Mouse (Mus musculus) liver, postnatal 0 days (tissue): Measurements from ENCODE around the gene Rrad. TPM values are rescaled to one million over a fixed set of nuclear protein-coding genes. Genes with fewer than 3 reads are reported as not detected.
A peak's percentile ranks its signal among the peaks of the same experiment; 100 is the strongest.

Experiments
- ATAC-seq: fragments of 200-750 bp; cut with Nextera tagmentation; 2 replicates; pipeline ENCODE4 v1.8.0; 2017; ENCODE audit warnings: mild to moderate bottlenecking, moderate library complexity
- DNase-seq: peaks from one replicate; pipeline ENCODE4 v3.0.0-alpha.2; 2016
- H3K27ac ChIP-seq: fragments of 300-500 bp; sonication (generic); 2 replicates; pipeline ENCODE4 v1.5.1; 2014; ENCODE audit warnings: antibody characterized with exemption, moderate library complexity, mild to moderate bottlenecking, low read depth
- H3K27me3 ChIP-seq: fragments of 300-500 bp; sonication (generic); 2 replicates; pipeline ENCODE4 v1.6.1; 2014; ENCODE audit warnings: low read length, control low read depth, mixed read lengths; ENCODE audit not compliant: insufficient read depth
- H3K36me3 ChIP-seq: fragments of 300-500 bp; sonication (generic); replicated peaks from 2 replicates; pipeline ENCODE4 v1.6.1; 2014; ENCODE audit warnings: mild to moderate bottlenecking, control low read depth, low read length, moderate library complexity, mixed read lengths; ENCODE audit not compliant: insufficient read depth
- H3K4me1 ChIP-seq: fragments of 300-500 bp; sonication (generic); 2 replicates; pipeline ENCODE4 v1.6.1; 2014; ENCODE audit warnings: antibody characterized with exemption, mild to moderate bottlenecking, control low read depth; ENCODE audit not compliant: insufficient read depth
- H3K4me2 ChIP-seq: fragments of 300-500 bp; sonication (generic); 2 replicates; pipeline ENCODE4 v1.6.1; 2014; ENCODE audit warnings: low read depth, mild to moderate bottlenecking, low read length, moderate library complexity, mixed read lengths
- H3K4me3 ChIP-seq: fragments of 300-500 bp; sonication (generic); 2 replicates; pipeline ENCODE4 v1.5.1; 2014; ENCODE audit warnings: low read depth, low read length
- H3K9ac ChIP-seq: fragments of 300-500 bp; sonication (generic); replicated peaks from 2 replicates; pipeline ENCODE4 v1.6.1; 2014; ENCODE audit warnings: mild to moderate bottlenecking, moderate library complexity
- H3K9me3 ChIP-seq: fragments of 300-500 bp; sonication (generic); 2 replicates; pipeline ENCODE4 v1.6.1; 2016; ENCODE audit warnings: mild to moderate bottlenecking, control low read depth, low read length, mixed read lengths
- CTCF ChIP-seq: sonication (generic); IDR thresholded peaks from 2 replicates; pipeline ENCODE4 v1.5.1; 2016; ENCODE audit warnings: antibody characterized with exemption, low read depth
- EP300 ChIP-seq: IDR thresholded peaks from 2 replicates; pipeline ENCODE4 v1.6.1; 2016; ENCODE audit warnings: antibody characterized with exemption, low read depth, mild to moderate bottlenecking
- WGBS: fragments of 180-500 bp; shearing (Covaris S2); extraction: QIAGEN DNeasy Blood & Tissue Kit; methylation state at CpG from one replicate; pipeline ENCODE4 v1.1.7; 2014; ENCODE audit not compliant: insufficient replicate concordance; 5-methylcytosine and 5-hydroxymethylcytosine counted together
- polyA plus RNA-seq: library from polyadenylated mRNA; unstranded; fragments of >200 nt; fragmentation: Nextera tagmentation; extraction: Ambion mirVana; gene quantifications from 2 replicates; pipeline ENCODE4 v1.2.1, GENCODE M21; 2015

The Rrad gene
- polyA plus RNA-seq, 1 experiment from 2014 or later: 0.49 TPM

DNA sequence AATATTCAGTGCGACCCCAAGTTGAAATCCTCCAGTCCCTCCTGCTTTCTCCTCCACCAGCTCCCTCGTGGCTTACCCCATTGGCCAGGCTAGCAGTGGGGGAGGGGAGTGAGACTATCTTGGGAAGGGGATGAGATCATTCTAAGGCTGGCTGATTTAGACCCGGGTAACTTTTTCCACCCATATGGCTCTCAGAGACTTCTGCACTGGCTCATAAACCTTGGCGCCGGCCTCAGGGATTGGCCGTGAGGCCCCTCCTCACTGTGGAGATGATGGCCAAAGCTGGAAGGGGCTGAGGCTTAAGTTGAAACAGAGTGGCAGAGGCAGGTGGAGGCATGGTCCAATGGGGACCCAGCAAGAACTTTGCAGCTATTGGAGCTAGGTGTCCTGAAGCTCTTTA, 24.8 kb downstream of the Rrad start:
- Histone ChIP-seq H3K36me3 (no peaks in the 10 kb centered on the region), H3K4me2 (no peak overlapping the region), H3K27ac (no peak overlapping the region), H3K27me3 (no peaks in the 10 kb centered on the region), H3K9ac (no peak overlapping the region), H3K4me1 (peaks cover 8% of the 10 kb centered on the region), H3K4me3 (no peak overlapping the region), H3K9me3 (no peaks in the 10 kb centered on the region)
- no peak for ATAC-seq
- no peak for DNase-seq
- TF ChIP-seq CTCF (no peak), EP300 (no peak)
- 43% methylated on average over 6 of the region's 6 CpGs for WGBS

DNA sequence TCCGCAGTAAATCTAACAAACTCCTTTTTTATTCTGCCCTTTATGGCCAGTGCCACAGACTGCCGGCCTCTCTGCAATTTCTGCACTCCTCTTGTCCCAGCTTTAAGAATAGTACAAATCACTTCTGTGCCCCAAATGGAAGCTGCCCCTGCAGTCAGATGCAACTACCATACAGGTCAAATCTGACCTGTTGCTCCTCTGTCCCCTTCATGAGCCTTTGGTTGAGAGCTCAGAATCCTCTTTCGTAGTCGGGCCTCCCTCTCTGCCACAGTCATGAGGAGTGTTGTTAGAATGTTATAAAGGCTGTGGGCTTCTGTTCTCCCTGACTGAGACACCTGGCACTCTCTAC, 27.9 kb downstream of the Rrad start:
- Histone ChIP-seq H3K9me3 (no peaks in the 10 kb centered on the region), H3K27ac (no peak overlapping the region), H3K9ac (no peak overlapping the region), H3K4me1 (peaks cover 8% of the 10 kb centered on the region), H3K4me3 (no peak overlapping the region), H3K36me3 (no peaks in the 10 kb centered on the region), H3K4me2 (no peak overlapping the region), H3K27me3 (no peaks in the 10 kb centered on the region)
- TF ChIP-seq CTCF: no peak
- TF ChIP-seq EP300: no peak
- ATAC-seq (no peak), DNase-seq (no peak)
- WGBS: 73% methylated on average over 4 of the region's 4 CpGs

DNA sequence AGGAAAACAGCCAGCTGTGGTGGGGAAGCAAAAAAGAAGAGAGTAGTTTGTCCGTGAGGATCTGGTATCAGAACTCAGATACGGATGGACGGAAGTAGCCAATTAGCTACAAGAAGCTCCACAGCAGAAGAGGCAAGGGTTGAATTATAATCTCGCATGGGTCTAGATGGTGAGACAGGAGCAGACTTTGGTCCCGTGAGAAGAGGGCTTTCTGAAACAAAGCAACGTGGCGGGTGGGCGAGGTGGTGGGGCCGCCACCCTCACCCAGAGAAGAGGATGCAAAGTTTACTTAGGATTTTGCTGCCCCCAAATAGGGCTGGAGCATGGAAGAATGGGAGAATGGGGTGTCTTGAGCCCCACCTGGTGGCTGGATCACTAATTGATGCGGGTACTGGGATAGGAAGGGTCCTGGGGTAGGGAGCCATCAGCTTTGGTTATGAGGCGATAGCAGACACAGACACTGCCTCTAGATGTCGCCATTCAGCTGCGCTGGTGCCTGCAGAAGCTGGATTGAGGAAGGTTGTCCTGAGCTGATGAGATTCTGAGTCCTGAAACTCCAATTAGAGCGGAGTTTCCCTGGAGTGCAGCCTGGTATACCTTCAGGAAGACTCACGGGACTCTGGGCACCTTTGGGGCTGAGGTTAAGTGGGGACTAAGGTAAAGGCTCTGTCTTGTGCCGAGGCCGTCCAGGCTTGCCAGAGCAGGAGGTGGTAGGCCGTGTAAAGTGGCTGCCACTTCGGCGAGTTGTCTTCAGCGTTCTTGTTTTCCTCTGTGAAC, 28.5 kb downstream of the Rrad start:
- WGBS: 24% methylated on average over 21 of the region's 21 CpGs
- Histone ChIP-seq H3K4me1 (peaks cover 8% of the 10 kb centered on the region), H3K4me3 (no peak overlapping the region), H3K27me3 (no peaks in the 10 kb centered on the region), H3K9me3 (no peaks in the 10 kb centered on the region), H3K9ac (no peak overlapping the region), H3K4me2 (peak overlapping the region; percentile 51), H3K27ac (no peak overlapping the region), H3K36me3 (no peaks in the 10 kb centered on the region)
- peak; percentile 94 for TF ChIP-seq CTCF
- no peak for TF ChIP-seq EP300
- DNase-seq: peak; percentile 80
- peak; percentile 85 for ATAC-seq

DNA sequence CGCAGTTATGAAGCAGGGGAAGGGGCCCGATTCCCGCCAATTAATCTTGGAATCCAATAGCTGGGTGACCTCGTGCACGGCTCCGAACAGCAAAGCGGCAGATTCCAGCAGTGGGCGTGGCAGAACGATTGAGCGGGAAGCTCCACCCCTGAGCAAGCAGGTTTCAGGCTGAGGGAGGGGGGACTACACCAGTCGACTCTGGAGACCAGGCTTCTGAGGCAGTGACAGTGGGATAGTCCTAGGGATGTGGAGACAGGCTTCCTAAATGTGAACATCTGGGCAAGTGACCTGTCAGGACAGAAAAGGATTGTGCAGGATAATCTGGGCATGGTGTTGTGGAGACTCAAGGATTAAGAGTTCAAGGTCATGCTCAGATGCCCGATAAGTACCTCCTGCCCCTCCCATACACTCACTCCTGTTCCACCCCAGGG, 29.2 kb downstream of the Rrad start:
- Histone ChIP-seq H3K27ac (no peak overlapping the region), H3K36me3 (no peaks in the 10 kb centered on the region), H3K9ac (no peak overlapping the region), H3K9me3 (no peaks in the 10 kb centered on the region), H3K4me3 (no peak overlapping the region), H3K27me3 (no peaks in the 10 kb centered on the region), H3K4me1 (peaks cover 8% of the 10 kb centered on the region), H3K4me2 (peak overlapping the region; percentile 51)
- ATAC-seq (no peak), DNase-seq (no peak)
- WGBS: 2% methylated on average over 12 of the region's 12 CpGs
- TF ChIP-seq CTCF (no peak), EP300 (no peak)

DNA sequence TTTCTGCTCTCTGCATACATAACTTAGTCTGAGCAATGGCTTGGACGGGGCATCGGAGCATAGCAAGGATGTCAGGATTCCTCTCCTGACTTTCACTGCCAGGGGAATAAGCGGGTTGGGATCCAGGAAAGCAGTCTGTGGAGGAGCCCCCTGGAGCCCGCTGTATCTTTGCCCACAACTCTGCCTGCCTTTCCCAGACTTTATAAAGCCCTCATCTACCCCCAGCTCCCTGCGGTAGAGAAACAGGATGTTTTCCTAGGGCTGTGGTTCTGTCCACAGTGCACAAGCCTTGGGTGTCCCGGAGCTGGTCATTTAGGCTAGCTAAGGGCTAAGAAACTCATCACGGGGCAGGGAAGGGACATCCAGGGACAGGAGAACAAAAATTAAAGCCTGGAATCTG, 29.7 kb downstream of the Rrad start:
- DNase-seq: no peak
- Histone ChIP-seq H3K9me3 (no peaks in the 10 kb centered on the region), H3K27ac (no peak overlapping the region), H3K9ac (no peak overlapping the region), H3K36me3 (peaks cover 1% of the 10 kb centered on the region; the same call in 1 of the 2 replicates), H3K27me3 (no peaks in the 10 kb centered on the region), H3K4me2 (no peak overlapping the region), H3K4me1 (peaks cover 8% of the 10 kb centered on the region), H3K4me3 (no peak overlapping the region)
- no peak for TF ChIP-seq CTCF
- no peak for TF ChIP-seq EP300
- WGBS: 27% methylated on average over 7 of the region's 7 CpGs
- ATAC-seq: no peak

DNA sequence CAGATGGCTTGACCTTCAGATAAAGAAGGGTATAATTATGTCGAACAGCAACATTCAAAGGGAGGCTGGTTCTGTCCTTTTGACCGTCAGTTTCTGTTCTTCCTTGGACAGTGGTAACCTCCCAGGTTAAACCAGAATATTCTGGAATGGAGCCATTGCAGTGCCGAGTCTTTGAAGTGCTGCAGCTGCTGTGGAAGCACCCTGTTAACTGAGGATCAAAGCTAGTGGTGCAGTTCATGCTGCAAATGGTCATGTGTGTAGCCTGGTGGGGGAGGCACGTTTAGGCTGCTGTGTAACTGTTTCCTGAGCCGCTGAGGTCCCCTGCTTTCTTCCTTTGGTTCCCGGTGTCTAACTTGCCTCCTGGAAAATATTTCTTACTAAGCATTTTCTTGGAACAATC, 32.6 kb downstream of the Rrad start:
- ATAC-seq: no peak
- Histone ChIP-seq H3K27ac (no peak overlapping the region), H3K9me3 (no peaks in the 10 kb centered on the region), H3K4me3 (no peak overlapping the region), H3K9ac (no peak overlapping the region), H3K4me1 (peaks cover 10% of the 10 kb centered on the region), H3K4me2 (no peak overlapping the region), H3K27me3 (no peaks in the 10 kb centered on the region), H3K36me3 (peaks cover 22% of the 10 kb centered on the region)
- TF ChIP-seq EP300: no peak
- no peak for TF ChIP-seq CTCF
- WGBS: 52% methylated on average over 6 of the region's 6 CpGs
- no peak for DNase-seq
